Mouse (Mus musculus): ENCODE measurements around the gene Phrf1.

Phrf1 gene

DNA sequence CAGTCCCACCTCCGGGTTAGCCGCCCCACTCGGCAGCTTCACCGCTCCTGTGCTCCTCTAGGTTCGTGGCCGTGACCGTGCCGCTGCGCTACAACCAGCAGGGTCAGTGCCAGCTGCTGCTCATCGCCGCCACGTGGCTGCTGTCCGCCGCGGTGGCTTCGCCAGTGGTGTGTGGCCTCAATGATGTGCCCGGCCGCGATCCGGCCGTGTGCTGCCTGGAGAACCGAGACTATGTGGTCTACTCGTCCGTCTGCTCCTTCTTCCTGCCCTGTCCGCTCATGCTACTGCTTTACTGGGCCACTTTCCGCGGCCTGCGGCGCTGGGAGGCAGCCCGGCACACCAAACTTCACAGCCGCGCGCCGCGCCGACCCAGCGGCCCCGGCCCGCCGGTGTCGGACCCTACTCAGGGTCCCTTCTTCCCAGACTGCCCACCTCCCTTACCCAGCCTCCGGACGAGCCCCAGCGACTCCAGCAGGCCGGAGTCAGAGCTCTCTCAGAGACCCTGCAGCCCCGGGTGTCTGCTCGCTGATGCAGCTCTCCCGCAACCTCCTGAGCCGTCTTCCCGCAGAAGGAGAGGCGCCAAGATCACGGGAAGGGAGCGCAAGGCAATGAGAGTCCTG is 65.4 kb downstream of the Phrf1 start:
- peak; percentile 38 to 65 for DNase-seq

DNA sequence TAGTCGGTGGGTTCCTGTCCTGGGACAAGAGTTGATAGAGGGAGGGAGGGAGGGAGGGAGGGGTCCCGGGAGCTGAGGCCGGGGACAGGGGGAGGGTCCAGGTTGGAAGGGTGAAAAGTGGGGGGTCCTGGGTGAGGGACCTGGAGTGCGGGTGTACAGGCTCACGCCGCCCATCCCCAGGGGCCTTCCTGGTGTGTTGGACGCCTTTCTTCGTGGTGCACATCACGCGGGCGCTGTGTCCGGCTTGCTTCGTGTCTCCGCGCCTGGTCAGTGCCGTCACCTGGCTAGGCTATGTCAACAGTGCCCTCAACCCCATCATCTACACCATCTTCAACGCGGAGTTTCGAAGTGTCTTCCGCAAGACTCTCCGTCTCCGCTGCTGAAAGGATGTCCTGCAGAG is 65.9 kb downstream of the Phrf1 start:
- DNase-seq = no peak

DNA sequence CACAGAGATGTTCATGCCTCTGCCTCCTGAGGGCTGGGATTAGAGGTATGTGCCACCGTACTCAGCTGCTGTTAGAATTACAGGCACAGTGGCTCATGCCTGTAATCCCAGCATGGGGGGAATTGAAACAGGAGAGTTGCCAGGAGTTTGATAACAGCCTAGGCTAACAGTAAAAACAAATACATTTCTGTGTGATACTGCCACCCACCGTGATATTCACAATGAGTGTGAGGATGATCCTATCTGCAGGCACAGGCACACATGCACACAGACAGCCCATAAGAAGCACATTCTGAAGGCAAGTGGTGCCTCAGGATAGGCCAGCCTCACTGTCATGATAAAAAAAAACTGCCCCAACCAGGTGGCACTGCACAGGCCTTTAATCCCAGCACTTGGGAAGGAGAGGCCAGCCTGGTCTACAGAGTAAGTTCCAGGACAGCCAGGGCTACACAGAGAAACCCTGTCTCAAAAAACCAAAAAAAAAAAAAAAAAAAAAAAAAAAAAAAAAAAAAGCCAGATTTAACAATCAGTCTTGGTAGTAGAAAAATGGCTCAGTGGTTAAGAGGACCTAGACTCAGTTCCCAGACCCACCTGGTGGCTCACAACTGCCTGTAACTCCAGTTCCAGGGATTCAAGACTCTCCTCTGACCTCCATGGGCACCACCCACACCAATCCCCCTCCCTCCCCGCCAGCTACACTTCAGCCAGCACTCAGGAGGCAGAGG is 69.5 kb downstream of the Phrf1 start:
- DNase-seq = no peak

DNA sequence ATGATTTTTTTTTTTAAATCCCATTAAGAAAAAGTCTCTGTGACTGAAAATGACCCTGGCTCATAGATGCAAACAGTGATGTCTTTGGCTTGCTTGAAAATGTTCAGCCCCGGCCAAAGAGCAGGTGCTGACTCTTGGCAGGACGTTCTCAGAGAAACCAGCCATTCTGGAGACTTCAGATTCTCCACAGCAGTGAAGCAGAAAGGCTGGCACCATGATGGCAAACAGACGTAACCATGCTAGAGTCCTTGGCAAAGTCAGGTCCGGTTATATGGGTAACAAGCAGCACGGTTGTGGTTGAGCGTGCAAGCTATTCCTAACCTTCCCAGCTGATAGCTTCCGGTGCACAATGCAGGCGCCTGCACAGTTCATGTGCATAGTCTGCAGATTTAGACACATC is 70.6 kb downstream of the Phrf1 start:
- DNase-seq = no peak

DNA sequence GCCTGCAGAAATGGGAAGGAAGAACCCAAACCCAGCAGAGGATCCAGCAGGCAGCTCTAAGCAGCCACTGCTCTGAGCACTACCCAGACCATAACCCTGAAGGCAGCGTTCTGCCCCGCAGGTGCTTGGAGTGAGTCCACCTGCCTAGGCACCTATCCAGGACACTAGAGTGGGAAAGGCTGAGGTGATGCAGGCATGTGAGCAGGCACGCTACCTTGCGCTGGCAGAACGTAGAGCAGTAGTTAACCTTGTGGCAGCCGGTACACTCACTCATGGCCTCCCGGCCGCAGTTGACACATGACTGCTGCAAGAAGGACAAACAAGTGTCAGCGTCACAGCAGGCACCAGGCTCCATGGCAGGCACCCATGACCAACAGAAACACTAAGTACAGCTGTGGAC is 72.8 kb downstream of the Phrf1 start:
- DNase-seq = no peak

DNA sequence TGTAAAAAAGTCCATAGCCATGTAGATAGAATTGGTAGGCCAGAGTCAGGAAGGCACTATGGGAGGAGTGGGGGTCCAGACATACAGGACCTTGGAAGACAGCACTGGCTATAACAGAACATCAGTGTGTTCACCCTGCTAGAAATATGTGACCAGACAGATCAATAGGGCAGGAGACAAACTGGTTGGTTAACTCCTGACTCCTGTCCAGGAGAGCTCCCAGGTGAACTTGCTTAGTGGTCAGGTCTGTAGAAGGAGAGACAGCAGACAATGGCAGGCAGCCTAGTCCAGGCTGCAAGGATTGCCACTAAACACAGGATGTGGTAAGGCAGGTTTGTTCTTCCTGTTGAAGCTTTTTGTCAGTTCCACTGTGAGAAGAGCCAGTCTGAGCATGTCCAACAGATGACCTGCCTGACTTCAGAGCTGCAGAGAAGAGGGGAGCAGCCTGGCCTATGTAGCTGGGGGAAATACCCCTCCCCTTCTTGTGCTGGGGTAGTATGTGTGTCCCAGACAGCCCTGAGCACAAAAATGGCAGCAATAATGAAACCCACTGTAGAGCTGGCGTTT is 74.2 kb downstream of the Phrf1 start:
- no peak for DNase-seq

DNA sequence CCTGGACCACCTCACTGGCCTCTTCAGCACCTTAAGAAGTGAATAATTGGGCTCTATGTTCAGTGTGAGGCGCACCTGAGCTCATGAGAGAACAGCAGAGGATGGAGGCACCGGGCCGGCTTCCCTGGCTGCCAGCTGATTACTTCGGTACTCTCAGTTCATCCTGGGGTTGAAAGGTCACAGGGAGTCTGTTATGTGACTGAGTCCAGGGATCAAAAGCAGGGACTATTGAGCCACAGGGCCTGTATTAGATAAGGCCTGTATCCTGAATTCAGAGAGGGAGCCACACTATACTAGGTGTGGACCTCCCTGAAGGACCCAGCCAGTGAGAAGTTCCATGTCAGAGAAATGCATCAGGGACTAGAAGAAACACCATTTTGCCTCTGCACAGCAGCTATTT is 76.0 kb downstream of the Phrf1 start:
- DNase-seq = no peak
